9 mouse cellular contexts compared by ENCODE assay signal in the genomic region with DNA sequence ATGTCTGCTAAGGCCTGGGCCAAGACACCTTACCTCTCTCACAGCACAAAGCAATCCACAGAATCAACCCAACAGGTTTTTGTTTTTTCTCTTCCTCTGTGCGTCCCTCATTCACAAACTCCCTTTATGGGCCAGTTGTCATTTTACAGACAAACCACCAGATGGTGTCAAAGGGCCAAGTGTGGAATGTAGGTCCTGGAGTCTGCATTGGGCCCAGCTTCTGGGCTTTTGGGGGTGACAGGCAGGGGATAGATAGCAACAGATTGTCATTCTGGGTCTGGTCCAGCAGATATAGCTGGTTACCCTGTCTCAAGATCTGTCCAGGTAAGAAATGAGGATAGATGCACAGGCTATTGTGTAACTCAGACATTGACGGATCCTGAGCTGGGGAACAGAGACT. TPM values are rescaled to one million over a fixed set of nuclear protein-coding genes. Genes with fewer than 3 reads are reported as not detected.
DNase-seq lines count a peak whose midpoint lies in the region; ATAC-seq lines count a peak whose summit lies in the region.
"Had no signal": no experiment of that assay in that cellular context is flagged by ENCODE, and none has a peak within 500 bp of the region (broad histone marks: within the 10 kb centered on the region; RNA-seq: fewer than 3 reads in every experiment).

No protein-coding gene starts in this region.

- WGBS in forebrain, embryonic 15.5 days, result 40% methylated on average over 2 of the region's 2 CpGs
- 39% methylated on average over 2 of the region's 2 CpGs for WGBS in midbrain, embryonic 11.5 days

- peak; percentile 53 for ATAC-seq in CD4-positive, CD25-positive, alpha-beta regulatory T cell, adult 4 months
- peak; percentile 44 for ATAC-seq in forebrain, embryonic 15.5 days (replicated peaks)
- peak; percentile 43 for ATAC-seq in midbrain, embryonic 11.5 days (ENCODE audit: low FRiP score)

- no peak overlapping the region for H3K27ac ChIP-seq in forebrain, embryonic 15.5 days (replicated peaks)
- no peak overlapping the region for H3K27ac ChIP-seq in midbrain, embryonic 11.5 days (ENCODE audit: low read depth, low read length)
- H3K27ac ChIP-seq: embryonic facial prominence, embryonic 15.5 days had no signal

- H3K27me3 ChIP-seq in forebrain, embryonic 15.5 days, result no peaks in the 10 kb centered on the region
- no peaks in the 10 kb centered on the region for H3K27me3 ChIP-seq in midbrain, embryonic 11.5 days (ENCODE audit: control insufficient read depth, insufficient read depth, low read length)

- no peaks in the 10 kb centered on the region for H3K4me1 ChIP-seq in forebrain, embryonic 15.5 days
- H3K4me1 ChIP-seq in midbrain, embryonic 11.5 days (ENCODE audit: control insufficient read depth, insufficient read depth, low read length), result no peaks in the 10 kb centered on the region
- H3K4me1 ChIP-seq: embryonic facial prominence, embryonic 15.5 days had no signal

- H3K36me3 ChIP-seq in forebrain, embryonic 15.5 days, result no peaks in the 10 kb centered on the region
- H3K36me3 ChIP-seq in midbrain, embryonic 11.5 days (ENCODE audit: control insufficient read depth, insufficient read depth, low read length), result no peaks in the 10 kb centered on the region
- H3K36me3 ChIP-seq: embryonic facial prominence, embryonic 15.5 days had no signal

- H3K4me2 ChIP-seq in forebrain, embryonic 15.5 days (replicated peaks), result no peak overlapping the region
- no peak overlapping the region for H3K4me2 ChIP-seq in midbrain, embryonic 11.5 days
- H3K4me2 ChIP-seq: embryonic facial prominence, embryonic 15.5 days had no signal

- peak; percentile 11 to 32 for DNase-seq in kidney, postnatal 36 days
- no peak for DNase-seq in kidney, postnatal 10 days
- peak; percentile 57 for DNase-seq in adrenal gland, postnatal 14 days
- DNase-seq in midbrain, embryonic 11.5 days (ENCODE audit: low spot score, missing footprints), result peak; percentile 88
- no peak for DNase-seq in urinary bladder, adult 2 months (ENCODE audit: low spot score)
- no peak for DNase-seq in spleen, postnatal 10 days (ENCODE audit: low spot score in 2 of 2)

- no peak overlapping the region for H3K4me3 ChIP-seq in forebrain, embryonic 15.5 days
- no peak overlapping the region for H3K4me3 ChIP-seq in midbrain, embryonic 11.5 days (ENCODE audit: low read depth, low read length)
- H3K4me3 ChIP-seq: embryonic facial prominence, embryonic 15.5 days had no signal

- H3K9me3 ChIP-seq in forebrain, embryonic 15.5 days, result no peaks in the 10 kb centered on the region
- no peaks in the 10 kb centered on the region for H3K9me3 ChIP-seq in midbrain, embryonic 11.5 days (ENCODE audit: control insufficient read depth, low read length)
- H3K9me3 ChIP-seq: embryonic facial prominence, embryonic 15.5 days had no signal

- H3K9ac ChIP-seq in forebrain, embryonic 15.5 days (replicated peaks), result no peak overlapping the region
- H3K9ac ChIP-seq in midbrain, embryonic 11.5 days (ENCODE audit: low read length), result no peak overlapping the region
- H3K9ac ChIP-seq: embryonic facial prominence, embryonic 15.5 days had no signal

RNA-seq across cellular contexts. Expression of gene Prdm11, which starts 23.0 kb away (rescaled TPM):
- 1 to 10 TPM; 1.8 to 2.1 TPM for polyA plus RNA-seq in CD4-positive, CD25-positive, alpha-beta regulatory T cell, adult 4 months (2017; shearing (Covaris generic))
- 40.8 and 45.4 TPM in 2 replicates for total RNA-seq in adrenal gland, postnatal 14 days (2021)
- polyA plus RNA-seq in forebrain, embryonic 15.5 days (2015; fragmentation: Nextera tagmentation; extraction: Ambion mirVana), result 2.6 TPM in 2 replicates
- polyA plus RNA-seq in midbrain, embryonic 11.5 days (2014; fragmentation: Nextera tagmentation; extraction: Ambion mirVana), result 0.90 and 1.8 TPM in 2 replicates
- 4.6 and 5.8 TPM in 2 replicates for polyA plus RNA-seq in urinary bladder, adult 2 months (2012; rRNA removed)

Comparison
In these comparisons a context has a peak if more than half of its experiments do, and no peak if none do; other contexts are left out.
1. DNase-seq: peak in kidney, postnatal 36 days (2 of 2), adrenal gland, postnatal 14 days (single experiment) and midbrain, embryonic 11.5 days (single experiment); none in kidney, postnatal 10 days (single experiment), urinary bladder, adult 2 months (single experiment) and spleen, postnatal 10 days (0 of 2).
2. Peak in every context shown above with its lines, with median percentiles within 50 percentile points of each other: ATAC-seq.